Mouse (Mus musculus): ENCODE measurements around the gene Gm5617. TPM values are rescaled to one million over a fixed set of nuclear protein-coding genes. Genes with fewer than 3 reads are reported as not detected.

Gene Gm5617
- polyA plus RNA-seq, 1 experiment from 2014 or later: 41.3 TPM

- Histone ChIP-seq H3K4me1 (ENCODE audit: control insufficient read depth, insufficient read depth, low read length) (peaks cover 4% of the 10 kb centered on the region), H3K27ac (ENCODE audit: low read depth, low read length) (no peak within 1 kb of the TSS), H3K36me3 (ENCODE audit: control insufficient read depth, insufficient read depth, low read length) (peaks cover 6% of the 10 kb centered on the region), H3K4me2 (replicated peaks; ENCODE audit: low read depth, low read length) (peak within 1 kb of the TSS; percentile 70), H3K4me3 (ENCODE audit: low read length) (peak within 1 kb of the TSS; percentile 78), H3K9me3 (ENCODE audit: control insufficient read depth, low read length) (no peaks in the 10 kb centered on the region), H3K9ac (ENCODE audit: low read depth, low read length) (peak within 1 kb of the TSS; percentile 67), H3K27me3 (ENCODE audit: control insufficient read depth, insufficient read depth, low read length) (no peaks in the 10 kb centered on the region)
- ATAC-seq (ENCODE audit: low FRiP score, low TSS enrichment): peak; percentile 98
- 1% methylated on average over 47 of the region's 49 CpGs for WGBS
Measured at GRCm38 (mm10) chr9:48480411-48481213, 14.6 kb upstream of the Gm5617 start, which contains the start of gene Rexo2. Gene Rexo2, minus strand, starts transcription at chr9:48480623.

- no peaks in the 10 kb centered on the region for H3K27me3 ChIP-seq (ENCODE audit: control insufficient read depth, insufficient read depth, low read length)
- peak overlapping the region; percentile 78 for H3K4me3 ChIP-seq (ENCODE audit: low read length)
- no peak for ATAC-seq (ENCODE audit: low FRiP score, low TSS enrichment)
- peaks cover 6% of the 10 kb centered on the region for H3K36me3 ChIP-seq (ENCODE audit: control insufficient read depth, insufficient read depth, low read length)
- peak overlapping the region; percentile 70 for H3K4me2 ChIP-seq (replicated peaks; ENCODE audit: low read depth, low read length)
- no peak overlapping the region for H3K9ac ChIP-seq (ENCODE audit: low read depth, low read length)
- WGBS: 27% methylated on average over 20 of the region's 20 CpGs
- H3K9me3 ChIP-seq (ENCODE audit: control insufficient read depth, low read length): no peaks in the 10 kb centered on the region
- peaks cover 4% of the 10 kb centered on the region for H3K4me1 ChIP-seq (ENCODE audit: control insufficient read depth, insufficient read depth, low read length)
- H3K27ac ChIP-seq (ENCODE audit: low read depth, low read length): no peak overlapping the region
Measured at GRCm38 (mm10) chr9:48481214-48482134, 13.8 kb upstream of the Gm5617 start.

DNA sequence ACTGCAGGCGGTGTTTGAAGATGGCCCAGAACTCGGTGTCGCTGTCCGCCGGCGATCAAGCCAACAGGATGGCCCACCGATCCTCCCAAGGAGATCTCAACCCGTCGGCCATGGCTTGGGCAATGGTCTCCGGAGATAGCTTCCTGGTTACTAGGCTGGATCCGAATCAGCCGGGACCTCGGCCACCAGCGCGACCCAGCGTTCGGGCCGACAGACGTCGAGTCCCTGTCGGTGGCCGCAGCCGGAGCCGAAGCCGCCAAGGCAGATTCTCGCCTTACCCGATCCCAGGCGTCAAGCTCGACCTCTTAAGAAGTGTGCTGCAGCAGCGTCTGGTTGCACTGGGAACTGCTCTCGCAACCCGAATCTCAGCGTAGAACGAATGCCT, 298 bp downstream of the Gm5617 start:
- Histone ChIP-seq H3K36me3 (ENCODE audit: control insufficient read depth, insufficient read depth, low read length) (peaks cover 30% of the 10 kb centered on the region), H3K9me3 (ENCODE audit: control insufficient read depth, low read length) (no peaks in the 10 kb centered on the region), H3K9ac (ENCODE audit: low read depth, low read length) (peak overlapping the region; percentile 89), H3K27me3 (ENCODE audit: control insufficient read depth, insufficient read depth, low read length) (no peaks in the 10 kb centered on the region), H3K4me1 (ENCODE audit: control insufficient read depth, insufficient read depth, low read length) (peaks cover 15% of the 10 kb centered on the region; the same call in 1 of the 2 replicates), H3K4me3 (ENCODE audit: low read length) (peak overlapping the region; percentile 56), H3K27ac (ENCODE audit: low read depth, low read length) (peak overlapping the region; percentile 81), H3K4me2 (replicated peaks; ENCODE audit: low read depth, low read length) (peak overlapping the region; percentile 88)
- peak; percentile 78 for ATAC-seq (ENCODE audit: low FRiP score, low TSS enrichment)
- WGBS: 5% methylated on average over 34 of the region's 34 CpGs

DNA sequence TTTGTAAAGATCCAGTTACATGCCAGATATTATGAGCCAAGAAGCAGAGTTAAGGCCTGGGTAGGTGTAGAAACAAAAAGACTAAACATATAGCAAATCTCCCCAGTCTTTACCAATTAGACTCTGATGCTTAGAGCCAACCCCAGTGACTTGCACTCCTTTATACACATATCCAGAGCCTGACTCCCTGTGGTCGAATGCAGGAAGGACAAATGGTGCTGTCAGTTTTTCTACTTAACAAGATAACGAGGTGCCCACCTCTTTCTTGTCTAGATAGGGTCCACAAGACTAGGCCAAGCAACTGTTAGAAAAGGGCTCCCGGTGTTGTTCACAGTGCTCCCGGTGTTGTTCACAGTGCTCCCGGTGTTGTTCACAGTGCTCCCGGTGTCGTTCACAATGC, 6.0 kb downstream of the Gm5617 start:
- no peak overlapping the region for H3K4me2 ChIP-seq (replicated peaks; ENCODE audit: low read depth, low read length)
- WGBS: 85% methylated on average over 7 of the region's 7 CpGs
- no peak overlapping the region for H3K9ac ChIP-seq (ENCODE audit: low read depth, low read length)
- no peaks in the 10 kb centered on the region for H3K27me3 ChIP-seq (ENCODE audit: control insufficient read depth, insufficient read depth, low read length)
- H3K27ac ChIP-seq (ENCODE audit: low read depth, low read length): no peak overlapping the region
- H3K36me3 ChIP-seq (ENCODE audit: control insufficient read depth, insufficient read depth, low read length): no peaks in the 10 kb centered on the region
- H3K9me3 ChIP-seq (ENCODE audit: control insufficient read depth, low read length): no peaks in the 10 kb centered on the region
- no peak overlapping the region for H3K4me3 ChIP-seq (ENCODE audit: low read length)
- 0 out of 2 replicates have a peak, but pooled peaks cover under 1% of the 10 kb centered on the region for H3K4me1 ChIP-seq (ENCODE audit: control insufficient read depth, insufficient read depth, low read length)
- ATAC-seq (ENCODE audit: low FRiP score, low TSS enrichment): no peak

GRCm38 (mm10) chr9:48503001-48503400, 7.8 kb downstream of the Gm5617 start:
- ATAC-seq (ENCODE audit: low FRiP score, low TSS enrichment): no peak
- H3K9me3 ChIP-seq (ENCODE audit: control insufficient read depth, low read length): no peaks in the 10 kb centered on the region
- no peaks in the 10 kb centered on the region for H3K4me1 ChIP-seq (ENCODE audit: control insufficient read depth, insufficient read depth, low read length)
- no peak overlapping the region for H3K27ac ChIP-seq (ENCODE audit: low read depth, low read length)
- no peaks in the 10 kb centered on the region for H3K36me3 ChIP-seq (ENCODE audit: control insufficient read depth, insufficient read depth, low read length)
- H3K4me2 ChIP-seq (replicated peaks; ENCODE audit: low read depth, low read length): no peak overlapping the region
- no peak overlapping the region for H3K4me3 ChIP-seq (ENCODE audit: low read length)
- WGBS: 9% methylated on average over 2 of the region's 2 CpGs
- no peaks in the 10 kb centered on the region for H3K27me3 ChIP-seq (ENCODE audit: control insufficient read depth, insufficient read depth, low read length)
- H3K9ac ChIP-seq (ENCODE audit: low read depth, low read length): no peak overlapping the region

DNA sequence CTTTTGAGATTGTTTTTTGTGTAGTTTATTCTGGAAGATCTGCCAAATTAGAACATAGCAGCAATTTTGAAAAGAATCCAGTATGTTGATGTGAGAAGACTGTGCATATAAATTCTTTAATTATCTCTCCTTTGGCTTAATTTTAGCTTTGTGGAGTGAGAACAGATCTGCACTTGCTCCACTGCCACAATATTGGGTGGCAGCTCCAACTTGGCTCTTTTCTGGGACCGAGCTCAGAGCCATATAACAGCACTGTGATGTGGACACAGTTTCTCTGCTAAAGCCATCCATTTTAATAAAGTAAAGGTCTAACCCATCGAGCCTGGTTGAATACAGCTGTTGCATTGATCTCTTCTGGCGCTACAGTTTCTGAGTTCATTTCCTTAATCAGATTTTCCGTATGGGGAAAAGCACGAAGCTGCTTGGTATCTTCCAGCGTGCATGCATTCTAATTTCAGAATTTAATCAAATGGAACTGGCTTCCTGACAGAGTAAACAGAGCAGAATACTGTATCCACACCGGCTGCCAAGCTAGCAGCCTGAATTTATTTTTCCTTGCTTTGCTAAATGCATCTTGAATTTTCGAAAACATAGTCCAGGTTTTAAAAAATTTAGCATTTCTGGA, 9.6 kb downstream of the Gm5617 start:
- no peak overlapping the region for H3K4me3 ChIP-seq (ENCODE audit: low read length)
- H3K36me3 ChIP-seq (ENCODE audit: control insufficient read depth, insufficient read depth, low read length): no peaks in the 10 kb centered on the region
- no peaks in the 10 kb centered on the region for H3K9me3 ChIP-seq (ENCODE audit: control insufficient read depth, low read length)
- H3K27me3 ChIP-seq (ENCODE audit: control insufficient read depth, insufficient read depth, low read length): no peaks in the 10 kb centered on the region
- 76% methylated on average over 8 of the region's 8 CpGs for WGBS
- no peak overlapping the region for H3K27ac ChIP-seq (ENCODE audit: low read depth, low read length)
- no peak overlapping the region for H3K9ac ChIP-seq (ENCODE audit: low read depth, low read length)
- no peak overlapping the region for H3K4me2 ChIP-seq (replicated peaks; ENCODE audit: low read depth, low read length)
- H3K4me1 ChIP-seq (ENCODE audit: control insufficient read depth, insufficient read depth, low read length): no peaks in the 10 kb centered on the region
- no peak for ATAC-seq (ENCODE audit: low FRiP score, low TSS enrichment)

DNA sequence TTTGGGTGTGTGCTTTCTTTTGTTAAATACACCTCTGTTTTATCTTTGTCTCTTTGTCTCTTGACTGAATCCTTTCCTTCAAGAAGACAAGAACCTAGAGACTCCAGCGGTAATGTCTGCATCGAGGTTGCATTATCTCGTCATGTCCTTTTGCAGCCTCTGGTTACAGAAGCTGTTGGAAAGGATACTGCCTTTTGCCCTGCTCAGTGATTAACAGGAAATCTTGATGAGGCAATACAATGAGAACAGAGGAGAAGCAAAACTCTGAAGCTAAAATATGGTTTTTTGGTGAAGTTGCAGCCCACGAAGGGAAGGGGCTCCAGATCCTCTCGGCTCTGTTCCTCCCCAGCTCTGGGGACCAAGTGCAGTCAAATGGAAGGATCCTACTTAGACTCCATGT, 14.9 kb downstream of the Gm5617 start:
- Histone ChIP-seq H3K4me3 (ENCODE audit: low read length) (no peak overlapping the region), H3K9me3 (ENCODE audit: control insufficient read depth, low read length) (no peaks in the 10 kb centered on the region), H3K36me3 (ENCODE audit: control insufficient read depth, insufficient read depth, low read length) (no peaks in the 10 kb centered on the region), H3K4me2 (replicated peaks; ENCODE audit: low read depth, low read length) (no peak overlapping the region), H3K4me1 (ENCODE audit: control insufficient read depth, insufficient read depth, low read length) (no peaks in the 10 kb centered on the region), H3K27me3 (ENCODE audit: control insufficient read depth, insufficient read depth, low read length) (peaks cover 4% of the 10 kb centered on the region; the same call in 1 of the 2 replicates), H3K27ac (ENCODE audit: low read depth, low read length) (no peak overlapping the region), H3K9ac (ENCODE audit: low read depth, low read length) (no peak overlapping the region)
- ATAC-seq (ENCODE audit: low FRiP score, low TSS enrichment): no peak
- WGBS: 89% methylated on average over 5 of the region's 5 CpGs

DNA sequence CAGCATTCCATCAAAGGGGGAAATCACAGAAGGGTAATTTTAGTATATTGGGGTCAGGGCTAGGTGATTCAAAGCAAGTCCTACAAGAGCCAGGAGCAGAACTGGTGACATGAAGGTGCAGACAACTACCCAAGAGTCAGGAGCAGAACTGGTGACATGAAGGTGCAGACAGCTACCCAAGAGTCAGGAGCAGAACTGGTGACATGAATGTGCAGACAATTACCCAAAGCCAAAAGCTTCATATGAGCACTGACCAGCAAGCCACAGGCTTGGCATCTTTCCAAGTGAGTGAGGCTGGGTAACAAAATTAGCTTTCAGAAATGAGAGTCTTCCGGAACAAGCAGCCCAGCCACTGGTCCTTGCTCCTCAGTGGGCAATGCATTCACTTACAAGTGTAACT, 20.1 kb downstream of the Gm5617 start:
- H3K9me3 ChIP-seq (ENCODE audit: control insufficient read depth, low read length): no peaks in the 10 kb centered on the region
- H3K4me3 ChIP-seq (ENCODE audit: low read length): no peak overlapping the region
- H3K36me3 ChIP-seq (ENCODE audit: control insufficient read depth, insufficient read depth, low read length): no peaks in the 10 kb centered on the region
- peaks cover 4% of the 10 kb centered on the region; the same call in 1 of the 2 replicates for H3K27me3 ChIP-seq (ENCODE audit: control insufficient read depth, insufficient read depth, low read length)
- WGBS: 58% methylated on average over 1 of the region's 1 CpGs
- no peaks in the 10 kb centered on the region for H3K4me1 ChIP-seq (ENCODE audit: control insufficient read depth, insufficient read depth, low read length)
- no peak overlapping the region for H3K27ac ChIP-seq (ENCODE audit: low read depth, low read length)
- no peak overlapping the region for H3K9ac ChIP-seq (ENCODE audit: low read depth, low read length)
- no peak overlapping the region for H3K4me2 ChIP-seq (replicated peaks; ENCODE audit: low read depth, low read length)
- no peak for ATAC-seq (ENCODE audit: low FRiP score, low TSS enrichment)

Measured in kidney, embryonic 14.5 days (tissue).